Mouse (Mus musculus): ENCODE results near the gene Cep170b. TPM values are rescaled to one million over a fixed set of nuclear protein-coding genes. Genes with fewer than 3 reads are reported as not detected.

Cep170b gene
- polyA plus RNA-seq, 1 experiment = 73.2 TPM

- TF ChIP-seq POLR2A (IDR thresholded peaks at IDR 0.05; ENCODE audit: borderline replicate concordance, extremely low read depth, low read depth, low read length) (no peak), CTCF (IDR thresholded peaks at IDR 0.05; ENCODE audit: insufficient read depth, low read length) (no peak)
- WGBS = 9% methylated on average over 15 of the region's 15 CpGs
- Histone ChIP-seq H3K4me1 (ENCODE audit: control insufficient read depth, insufficient read depth, low read length) (0 out of 2 replicates have a peak, but pooled peaks cover 4% of the 10 kb centered on the region), H3K4me3 (replicated peaks; ENCODE audit: extremely low read depth, low read depth, low read length) (no peak overlapping the region)
- DNase-seq = no peak
Observed at GRCm38 (mm10) chr12:112700522-112700921, 19.7 kb upstream of the Cep170b start.

- WGBS = 27% methylated on average over 6 of the region's 6 CpGs
- H3K4me3 ChIP-seq (replicated peaks; ENCODE audit: extremely low read depth, low read depth, low read length) = no peak overlapping the region
- H3K4me1 ChIP-seq (ENCODE audit: control insufficient read depth, insufficient read depth, low read length) = 0 out of 2 replicates have a peak, but pooled peaks cover 6% of the 10 kb centered on the region
- no peak for DNase-seq
- TF ChIP-seq POLR2A (IDR thresholded peaks at IDR 0.05; ENCODE audit: borderline replicate concordance, extremely low read depth, low read depth, low read length) = no peak
- TF ChIP-seq CTCF (IDR thresholded peaks at IDR 0.05; ENCODE audit: insufficient read depth, low read length) = no peak
Observed at GRCm38 (mm10) chr12:112702374-112703320, 17.6 kb upstream of the Cep170b start.

DNA sequence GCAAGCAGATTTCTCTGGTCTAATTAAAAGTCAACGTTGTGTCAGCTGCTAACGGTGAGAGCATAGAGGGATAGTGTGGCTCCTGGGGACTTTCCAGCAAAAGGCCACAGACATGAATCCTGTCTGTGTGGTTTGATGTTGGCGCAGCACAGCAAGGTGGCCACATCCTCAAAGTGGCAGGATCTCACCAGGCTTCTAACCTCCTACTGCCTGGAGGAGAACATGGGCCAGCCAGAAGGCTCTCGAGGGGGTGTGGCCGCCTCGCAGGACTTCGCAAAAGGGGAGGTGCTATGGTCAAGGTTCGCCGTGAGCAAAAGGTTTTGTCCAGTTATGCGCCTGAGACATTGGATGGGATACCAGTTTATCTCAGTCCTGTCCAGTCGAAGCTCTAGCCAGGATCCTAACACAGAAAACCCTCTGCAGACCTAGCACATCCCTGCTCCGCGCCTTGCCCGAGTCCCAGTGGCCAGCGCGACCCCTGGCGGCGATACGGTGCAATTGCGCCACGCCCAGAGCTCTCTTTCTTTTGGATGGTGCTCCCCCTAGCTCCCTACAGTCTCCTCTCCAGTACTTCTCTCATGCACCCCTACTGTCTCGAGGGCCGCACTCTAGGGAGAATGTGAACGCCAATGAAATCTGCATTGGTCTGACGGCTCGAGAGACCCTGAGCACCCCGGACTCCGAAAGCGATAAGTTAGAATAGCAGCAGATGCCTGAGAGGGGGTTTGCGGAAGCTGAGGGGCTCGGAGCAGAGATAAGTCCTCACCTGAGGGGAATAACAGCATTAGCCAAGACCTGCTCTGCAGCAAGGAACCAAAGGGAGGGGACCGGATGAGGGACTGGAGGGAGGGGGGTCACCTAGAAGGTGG is 13.3 kb upstream of the Cep170b start:
- Histone ChIP-seq H3K4me1 (ENCODE audit: control insufficient read depth, insufficient read depth, low read length) (0 out of 2 replicates have a peak, but pooled peaks cover 2% of the 10 kb centered on the region), H3K4me3 (replicated peaks; ENCODE audit: extremely low read depth, low read depth, low read length) (peak overlapping the region; percentile 4)
- 10% methylated on average over 32 of the region's 32 CpGs for WGBS
- TF ChIP-seq CTCF (IDR thresholded peaks at IDR 0.05; ENCODE audit: insufficient read depth, low read length) = peak; percentile 86
- no peak for TF ChIP-seq POLR2A (IDR thresholded peaks at IDR 0.05; ENCODE audit: borderline replicate concordance, extremely low read depth, low read depth, low read length)
- DNase-seq = peak; percentile 92

GRCm38 (mm10) chr12:112707573-112707869 is 12.7 kb upstream of the Cep170b start:
- WGBS = 24% methylated on average over 8 of the region's 8 CpGs
- H3K4me1 ChIP-seq (ENCODE audit: control insufficient read depth, insufficient read depth, low read length) = 0 out of 2 replicates have a peak, but pooled peaks cover 2% of the 10 kb centered on the region
- no peak for TF ChIP-seq CTCF (IDR thresholded peaks at IDR 0.05; ENCODE audit: insufficient read depth, low read length)
- no peak for TF ChIP-seq POLR2A (IDR thresholded peaks at IDR 0.05; ENCODE audit: borderline replicate concordance, extremely low read depth, low read depth, low read length)
- no peak for DNase-seq
- no peak overlapping the region for H3K4me3 ChIP-seq (replicated peaks; ENCODE audit: extremely low read depth, low read depth, low read length)

- Histone ChIP-seq H3K4me1 (ENCODE audit: control insufficient read depth, insufficient read depth, low read length) (no peaks in the 10 kb centered on the region), H3K4me3 (replicated peaks; ENCODE audit: extremely low read depth, low read depth, low read length) (no peak overlapping the region)
- TF ChIP-seq POLR2A (IDR thresholded peaks at IDR 0.05; ENCODE audit: borderline replicate concordance, extremely low read depth, low read depth, low read length) (no peak), CTCF (IDR thresholded peaks at IDR 0.05; ENCODE audit: insufficient read depth, low read length) (no peak)
- no peak for DNase-seq
- WGBS = 41% methylated on average over 3 of the region's 3 CpGs
Observed at GRCm38 (mm10) chr12:112713984-112714383, 6.3 kb upstream of the Cep170b start.

DNA sequence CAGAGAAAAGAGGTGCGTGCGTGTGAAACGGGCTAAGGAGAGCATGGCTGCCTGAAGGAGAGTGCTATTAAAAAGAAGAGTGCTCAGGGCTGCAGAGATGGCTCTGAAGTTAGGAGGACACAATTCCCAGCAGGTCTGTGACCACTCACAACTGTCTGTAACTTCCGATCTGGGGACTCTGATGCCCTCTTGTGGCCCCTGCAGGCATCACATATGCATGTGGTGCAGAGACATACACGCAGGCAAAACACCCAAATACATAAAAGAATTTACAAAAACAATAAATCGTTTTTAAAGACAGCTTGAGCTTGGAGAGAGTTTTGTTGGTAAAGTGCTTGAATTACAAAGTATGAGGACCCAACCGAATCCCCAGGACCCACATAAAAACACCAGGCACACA is 3.1 kb upstream of the Cep170b start:
- TF ChIP-seq POLR2A (IDR thresholded peaks at IDR 0.05; ENCODE audit: borderline replicate concordance, extremely low read depth, low read depth, low read length) = no peak
- peak; percentile 82 for TF ChIP-seq CTCF (IDR thresholded peaks at IDR 0.05; ENCODE audit: insufficient read depth, low read length)
- H3K4me1 ChIP-seq (ENCODE audit: control insufficient read depth, insufficient read depth, low read length) = no peaks in the 10 kb centered on the region; the same call in 1 of the 2 replicates
- H3K4me3 ChIP-seq (replicated peaks; ENCODE audit: extremely low read depth, low read depth, low read length) = no peak overlapping the region
- 25% methylated on average over 7 of the region's 7 CpGs for WGBS
- DNase-seq = peak; percentile 46

GRCm38 (mm10) chr12:112718995-112719394 is 1.3 kb upstream of the Cep170b start:
- TF ChIP-seq POLR2A (IDR thresholded peaks at IDR 0.05; ENCODE audit: borderline replicate concordance, extremely low read depth, low read depth, low read length) = no peak
- no peak for TF ChIP-seq CTCF (IDR thresholded peaks at IDR 0.05; ENCODE audit: insufficient read depth, low read length)
- Histone ChIP-seq H3K4me1 (ENCODE audit: control insufficient read depth, insufficient read depth, low read length) (peaks cover 3% of the 10 kb centered on the region), H3K4me3 (replicated peaks; ENCODE audit: extremely low read depth, low read depth, low read length) (no peak overlapping the region)
- 67% methylated on average over 5 of the region's 5 CpGs for WGBS
- DNase-seq = no peak

GRCm38 (mm10) chr12:112720890-112721423 is 702 bp downstream of the Cep170b start:
- H3K4me1 ChIP-seq (ENCODE audit: control insufficient read depth, insufficient read depth, low read length) = peaks cover 3% of the 10 kb centered on the region
- no peak for DNase-seq
- WGBS = 61% methylated on average over 12 of the region's 12 CpGs
- H3K4me3 ChIP-seq (replicated peaks; ENCODE audit: extremely low read depth, low read depth, low read length) = peak overlapping the region; percentile 69
- TF ChIP-seq POLR2A (IDR thresholded peaks at IDR 0.05; ENCODE audit: borderline replicate concordance, extremely low read depth, low read depth, low read length) = no peak
- no peak for TF ChIP-seq CTCF (IDR thresholded peaks at IDR 0.05; ENCODE audit: insufficient read depth, low read length)

All from lung, adult 2 months (tissue).